Mouse (Mus musculus) MN1 (cell line): ENCODE results near the gene Arl3.

Source experiments
- DNase-seq: peaks from one replicate; pipeline ENCODE4 v3.0.0-alpha.2; 2016; ENCODE audit warnings: low spot score

Gene Arl3

DNA sequence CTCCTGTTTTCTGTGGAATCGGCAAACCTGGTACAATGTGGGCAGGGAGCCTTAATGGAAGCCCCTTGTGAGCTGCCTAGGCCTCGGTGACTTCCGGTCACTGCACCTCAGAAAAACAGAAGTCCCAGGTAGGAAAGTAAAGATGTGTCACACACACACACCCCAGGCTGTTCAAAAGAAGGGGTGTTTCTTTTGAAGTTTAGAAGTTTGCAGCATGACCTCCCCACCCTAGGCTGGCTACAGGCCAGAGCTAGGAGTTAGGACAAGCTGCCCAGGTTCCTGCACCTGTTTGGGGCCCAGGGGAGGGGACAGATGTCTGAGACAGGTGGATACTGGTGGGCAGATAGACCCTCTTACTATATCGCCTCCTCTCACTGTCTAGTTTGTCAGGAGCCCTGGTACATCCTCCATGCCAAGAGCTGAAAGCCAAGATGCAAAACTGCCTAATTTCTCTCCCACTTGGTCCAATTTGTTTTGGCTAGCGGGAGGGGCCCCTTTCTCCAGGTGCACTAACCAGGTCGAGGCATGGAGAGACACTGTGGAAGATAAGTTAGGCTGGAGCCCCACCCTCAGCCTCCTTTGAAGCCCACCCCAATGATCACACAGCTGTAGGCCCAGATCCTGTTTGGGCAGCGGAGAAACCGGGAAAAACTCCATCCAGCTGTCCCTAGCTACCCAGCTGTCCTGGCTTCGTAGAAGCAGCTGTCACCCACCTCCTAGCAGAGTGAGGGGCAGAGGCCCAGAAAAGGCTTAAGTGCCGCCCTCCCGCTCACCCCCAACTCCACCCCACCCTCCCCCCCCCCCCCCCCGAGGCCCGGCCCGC is 55.3 kb downstream of the Arl3 start:
- no peak for DNase-seq

DNA sequence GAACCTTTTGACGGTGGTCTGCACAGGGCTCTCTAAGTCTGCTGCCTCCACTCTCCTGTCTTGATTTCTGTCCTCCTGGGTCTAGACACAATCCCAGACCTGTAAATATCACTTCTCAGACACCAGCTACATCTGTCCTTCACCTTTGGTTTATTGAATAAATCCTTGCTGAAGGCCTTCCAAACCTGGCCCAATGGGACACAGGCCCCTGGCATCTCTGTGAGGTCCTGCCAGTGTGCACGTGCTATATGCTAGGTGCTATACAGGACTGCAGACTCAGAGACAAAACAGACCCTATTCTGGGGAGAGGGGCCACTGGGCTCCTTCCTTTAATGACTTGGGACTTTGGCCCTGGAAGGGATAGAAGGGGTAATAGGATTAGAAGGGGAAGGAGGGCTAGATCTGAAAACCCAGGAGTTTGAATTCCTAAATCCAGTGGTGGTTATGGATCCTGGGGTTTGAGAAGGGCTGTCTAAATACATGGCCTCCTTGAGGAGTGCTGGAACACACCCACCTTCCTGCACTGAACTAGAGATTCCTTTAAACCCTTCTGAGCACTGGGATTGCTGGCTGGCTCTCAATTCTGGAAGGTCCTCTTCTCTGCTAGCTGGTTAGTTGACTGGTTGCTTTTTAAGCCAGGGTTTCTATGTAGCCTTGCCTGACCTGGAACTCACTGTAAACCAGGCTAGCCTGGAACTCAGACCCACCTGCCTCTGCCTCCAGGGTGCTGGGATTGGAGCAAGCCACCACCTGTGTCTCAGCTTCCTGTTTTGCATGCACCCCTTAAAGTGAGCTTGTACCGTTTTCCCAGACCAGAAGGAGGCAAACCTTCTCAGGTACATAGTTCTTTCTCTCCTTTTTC is 56.1 kb downstream of the Arl3 start:
- DNase-seq, result no peak

DNA sequence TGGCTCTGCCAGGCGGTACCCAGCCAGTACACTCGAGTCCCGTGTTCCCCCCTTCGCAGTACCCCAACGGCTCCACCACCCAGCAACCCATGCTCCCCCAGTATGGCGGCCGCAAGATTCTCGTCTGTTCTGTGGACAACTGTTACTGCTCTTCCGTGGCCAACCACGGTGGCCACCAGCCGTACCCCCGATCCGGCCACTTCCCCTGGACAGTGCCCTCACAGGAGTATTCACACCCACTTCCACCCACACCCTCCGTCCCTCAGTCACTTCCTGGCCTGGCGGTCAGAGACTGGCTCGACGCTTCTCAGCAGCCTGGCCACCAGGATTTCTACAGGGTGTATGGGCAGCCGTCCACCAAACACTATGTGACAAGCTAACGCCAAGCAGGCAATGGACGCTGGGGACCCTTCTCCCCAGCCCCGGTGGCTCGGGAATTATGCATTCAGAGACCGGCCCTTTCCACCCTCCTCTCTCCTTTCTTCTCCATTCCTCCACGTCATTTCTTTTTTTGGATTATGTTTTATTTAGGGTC is 57.6 kb downstream of the Arl3 start:
- DNase-seq, result no peak

DNA sequence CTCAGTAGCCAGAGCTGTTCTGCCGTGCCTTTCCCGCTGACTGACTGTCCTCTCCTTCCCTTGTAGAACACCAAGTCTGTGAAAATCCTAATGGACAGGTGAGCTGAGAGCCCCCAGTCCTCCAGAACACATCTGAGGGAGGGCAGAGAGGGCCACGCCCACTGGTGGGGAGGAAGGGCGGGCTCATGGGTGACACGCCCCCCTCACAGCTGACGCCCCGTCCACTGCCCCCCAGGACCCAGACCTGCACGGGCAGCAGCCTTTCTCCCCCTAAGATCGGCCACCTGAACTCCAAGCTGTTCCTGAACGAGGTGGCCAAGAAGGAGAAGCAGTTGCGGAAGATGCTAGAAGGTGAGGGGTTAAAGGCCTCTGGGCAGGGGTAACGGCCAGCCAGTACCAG is 58.6 kb downstream of the Arl3 start:
- no peak for DNase-seq

DNA sequence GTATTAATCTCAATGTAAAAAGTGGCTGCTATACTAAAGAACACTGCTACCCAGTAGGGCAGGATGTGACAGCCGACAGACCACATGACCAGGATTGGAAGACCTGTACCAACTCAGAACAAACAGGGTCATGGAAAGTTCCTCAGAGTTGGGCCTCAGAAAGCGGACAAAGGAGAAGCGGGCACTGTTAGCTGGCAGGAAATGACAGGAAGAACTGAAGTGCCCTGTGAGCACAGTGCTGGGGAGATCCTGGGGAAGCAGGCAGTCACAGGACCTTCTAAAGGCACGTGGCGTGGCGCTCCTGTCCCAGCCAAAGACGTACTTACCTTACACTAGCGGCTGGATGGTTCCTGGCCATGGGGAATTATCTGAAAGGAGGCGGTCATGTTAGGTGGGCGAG is 61.7 kb downstream of the Arl3 start:
- no peak for DNase-seq

DNA sequence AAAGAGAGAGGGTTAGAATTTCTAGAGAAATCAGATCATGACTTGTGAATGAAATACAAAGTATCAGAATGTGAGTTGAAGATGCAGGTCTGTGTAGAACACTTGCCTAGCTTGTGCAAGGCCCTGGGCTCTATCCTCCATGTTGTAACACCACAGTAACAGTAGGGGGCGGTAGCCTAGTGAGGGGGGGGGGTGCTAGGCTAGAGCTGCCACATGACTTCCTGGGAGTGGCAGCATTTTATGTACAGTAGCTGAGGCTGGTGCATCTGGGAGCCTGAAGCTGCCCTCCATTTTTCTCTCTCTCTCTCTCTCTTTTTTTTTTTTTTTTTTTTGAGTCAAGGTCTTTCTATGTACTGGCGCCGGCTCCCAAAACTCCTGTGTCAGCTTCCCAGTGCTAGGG is 62.2 kb downstream of the Arl3 start:
- DNase-seq, result no peak

DNA sequence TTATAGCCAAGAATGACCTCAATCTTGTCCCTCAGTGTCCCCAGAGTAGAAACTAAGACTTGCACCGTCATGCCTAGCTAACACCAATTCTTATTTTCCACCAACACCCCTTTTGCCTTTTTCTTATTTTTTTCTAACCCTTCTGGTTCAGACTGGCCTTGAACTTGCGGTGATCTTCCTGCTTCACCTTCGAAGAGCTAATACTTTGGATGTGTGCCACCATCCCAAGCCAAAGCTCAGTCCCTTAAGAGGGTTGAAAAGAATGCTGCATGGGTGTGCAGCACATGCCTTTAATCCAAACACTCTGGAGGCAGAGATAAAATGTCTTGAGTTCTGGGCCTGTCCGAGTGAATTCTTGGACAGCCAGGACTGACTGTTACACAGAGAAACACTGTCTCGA is 62.6 kb downstream of the Arl3 start:
- DNase-seq, result no peak

DNA sequence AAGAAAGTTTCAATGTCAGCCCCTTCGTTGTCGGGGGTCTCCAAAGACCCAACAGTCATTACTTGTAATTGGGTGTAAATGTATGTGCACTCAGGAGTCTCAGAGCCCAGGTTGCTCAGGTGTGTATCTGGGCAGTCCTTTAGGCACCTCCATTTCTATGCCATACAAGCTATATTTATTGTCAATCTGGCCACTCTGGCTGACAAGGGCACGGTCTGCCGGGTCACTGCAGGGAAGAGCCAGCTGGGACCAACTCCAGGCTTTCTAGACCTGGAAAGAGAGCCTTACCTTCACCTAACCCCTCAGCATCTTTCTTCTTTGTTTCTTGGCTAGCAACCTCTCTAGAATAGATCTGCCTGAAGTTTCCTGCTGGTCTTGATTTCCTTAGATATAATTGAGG is 63.3 kb downstream of the Arl3 start:
- DNase-seq, result no peak

DNA sequence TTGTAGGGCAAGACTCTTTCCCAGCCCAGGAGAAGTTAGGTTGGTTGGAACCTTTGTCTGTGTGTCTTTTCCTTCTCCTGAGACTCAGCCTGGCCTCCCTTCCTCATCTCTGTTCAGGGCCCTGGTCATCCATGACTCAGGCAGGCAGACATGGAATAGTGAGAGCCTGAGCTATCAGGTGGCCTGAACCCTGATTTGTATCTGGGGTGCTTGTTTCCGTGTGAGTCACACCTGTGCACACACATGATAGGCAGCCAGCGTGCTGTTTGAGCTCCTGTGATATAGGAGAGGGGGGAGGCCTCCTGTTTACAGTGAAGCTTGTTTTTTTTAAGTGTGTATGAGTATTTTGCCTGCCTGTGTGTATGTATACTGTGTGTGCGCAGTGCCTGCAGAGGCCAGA is 63.8 kb downstream of the Arl3 start:
- no peak for DNase-seq

DNA sequence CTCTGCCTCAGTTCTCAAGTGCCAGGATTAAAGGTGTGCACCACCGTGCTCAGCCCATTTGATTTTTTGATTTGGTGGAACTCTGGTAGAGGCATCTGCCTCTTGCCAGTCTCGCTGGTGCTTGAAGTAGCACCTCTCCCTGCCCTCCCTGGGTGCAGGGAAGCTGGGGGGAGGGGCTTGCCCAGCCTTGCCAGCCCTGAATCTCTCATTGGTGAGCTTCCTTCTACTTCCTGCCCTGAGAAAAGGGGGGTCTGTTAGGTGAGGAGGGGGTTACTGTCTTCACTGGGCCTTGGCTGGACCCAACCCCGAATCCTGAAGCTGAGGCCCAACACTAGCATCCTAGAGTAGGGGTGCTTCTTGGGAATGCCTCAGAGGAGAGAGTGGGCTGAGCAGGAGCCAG is 64.3 kb downstream of the Arl3 start:
- DNase-seq, result no peak

DNA sequence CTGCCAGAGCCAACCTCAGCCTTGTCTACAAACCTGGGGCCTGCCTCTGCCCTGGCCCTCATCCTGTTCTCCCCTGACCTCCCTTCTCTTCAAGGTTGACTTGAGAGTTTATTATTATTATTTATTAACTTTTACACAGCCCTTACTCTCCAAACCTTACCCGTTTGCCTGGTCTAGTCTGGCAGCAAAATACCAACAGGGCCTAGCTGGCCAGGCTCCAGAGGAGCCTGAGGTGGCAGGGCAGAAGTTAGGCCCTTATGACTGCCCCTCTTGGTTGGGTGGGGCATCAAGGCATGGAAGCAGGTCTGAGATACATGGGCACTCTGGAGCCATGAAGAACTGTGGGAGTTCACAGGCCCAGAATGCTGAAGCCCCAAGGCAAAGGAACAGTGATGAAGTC is 65.2 kb downstream of the Arl3 start:
- DNase-seq, result no peak

DNA sequence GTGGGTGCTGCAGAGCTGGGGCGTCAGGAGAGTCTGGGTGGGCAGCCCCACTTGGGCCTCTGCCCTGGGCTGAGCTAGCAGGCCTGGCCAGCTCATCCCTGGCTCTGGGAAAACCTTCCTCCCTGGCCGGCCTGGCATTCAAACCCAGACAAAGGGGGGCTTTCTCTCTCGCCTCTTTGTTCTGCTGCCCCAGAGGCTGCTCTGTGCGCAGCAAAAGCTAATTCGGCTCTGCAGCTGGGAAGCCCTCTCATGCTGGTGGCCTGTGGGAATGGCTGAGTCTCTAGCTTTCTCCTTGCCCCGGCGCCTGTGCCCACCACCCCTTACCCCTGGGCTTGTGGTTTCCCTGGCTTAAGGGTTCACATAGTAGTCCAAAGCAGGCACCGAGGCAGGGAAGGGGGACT is 65.8 kb downstream of the Arl3 start:
- DNase-seq, result no peak

DNA sequence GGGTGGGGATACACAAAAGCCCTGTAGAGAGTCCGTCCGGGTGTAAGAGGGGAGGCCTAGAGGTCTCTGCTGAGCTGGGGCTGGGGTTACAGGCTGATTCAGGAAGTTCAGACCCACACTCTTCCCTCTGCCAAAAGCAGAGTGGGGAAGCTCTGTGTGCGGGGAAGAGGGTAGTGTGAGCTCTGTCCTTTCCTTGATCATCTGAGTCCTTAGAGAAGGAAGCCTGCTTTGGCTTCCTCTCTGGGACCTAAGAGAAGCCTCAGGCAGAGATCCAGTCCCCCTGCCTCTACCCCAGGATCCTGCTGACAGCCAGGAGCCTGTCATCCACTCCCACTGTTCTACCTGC is 66.7 kb downstream of the Arl3 start:
- DNase-seq, result no peak

DNA sequence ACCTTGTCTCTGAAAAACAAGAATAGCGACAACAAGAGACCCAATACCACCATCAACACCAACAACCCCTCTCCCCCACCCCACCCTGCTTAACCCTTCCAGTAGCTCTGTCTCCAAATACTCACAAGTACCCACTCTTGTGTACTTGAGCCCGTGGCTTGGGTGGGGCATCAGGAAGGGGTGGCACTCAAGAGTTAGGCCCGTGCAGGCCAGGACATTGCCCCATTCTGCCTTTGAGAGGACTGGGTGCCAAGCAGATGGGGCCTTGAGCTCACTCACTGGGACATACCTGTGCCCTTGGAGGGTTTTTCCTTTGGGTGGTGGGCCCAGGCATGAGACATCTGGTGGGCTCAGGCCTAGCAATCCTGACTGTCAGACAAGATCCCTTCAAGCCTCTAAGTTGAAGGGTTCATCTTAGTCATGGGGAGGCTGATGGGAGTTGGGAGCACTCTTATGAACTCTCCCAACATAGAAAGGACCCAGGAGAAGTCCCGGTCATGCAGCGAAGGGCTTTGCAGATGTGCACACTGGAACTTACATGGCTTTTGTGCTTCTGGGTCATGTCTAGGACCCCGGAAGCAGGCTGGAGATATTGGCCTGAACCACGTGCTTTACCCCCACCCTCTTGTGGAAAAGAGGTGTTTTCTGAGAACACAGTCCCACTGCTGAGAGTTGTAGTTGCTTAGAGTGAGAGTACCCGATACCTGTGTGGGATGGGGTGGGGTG is 67.2 kb downstream of the Arl3 start:
- no peak for DNase-seq

DNA sequence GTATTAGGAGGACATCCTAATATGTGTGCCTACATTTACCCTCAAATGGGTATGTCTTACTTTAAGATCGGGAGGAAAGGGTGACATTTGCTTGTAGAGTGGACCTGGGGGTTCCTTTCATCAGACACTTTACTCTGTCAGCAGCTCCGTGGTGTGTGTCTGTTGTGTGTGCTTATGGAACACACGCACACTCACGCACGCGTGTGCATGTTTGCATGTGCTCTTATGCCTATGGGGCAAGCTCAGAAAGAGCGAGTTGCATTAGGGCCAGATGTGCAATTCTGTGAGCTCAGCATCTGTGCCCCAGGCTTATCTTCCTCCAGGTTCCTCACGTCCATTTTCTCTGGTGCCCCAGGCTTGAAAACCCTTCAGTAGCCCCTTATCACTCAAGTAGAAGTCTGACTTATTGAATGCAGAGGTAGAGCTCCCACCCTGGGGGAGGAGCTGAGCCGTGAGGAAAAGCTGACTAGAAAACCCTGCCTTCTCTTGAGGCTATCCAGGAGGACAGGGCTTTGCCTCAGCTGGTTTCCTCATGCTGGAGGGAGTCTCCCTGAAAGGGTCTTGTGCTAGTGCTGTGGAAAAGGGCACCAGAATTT is 68.1 kb downstream of the Arl3 start:
- no peak for DNase-seq

DNA sequence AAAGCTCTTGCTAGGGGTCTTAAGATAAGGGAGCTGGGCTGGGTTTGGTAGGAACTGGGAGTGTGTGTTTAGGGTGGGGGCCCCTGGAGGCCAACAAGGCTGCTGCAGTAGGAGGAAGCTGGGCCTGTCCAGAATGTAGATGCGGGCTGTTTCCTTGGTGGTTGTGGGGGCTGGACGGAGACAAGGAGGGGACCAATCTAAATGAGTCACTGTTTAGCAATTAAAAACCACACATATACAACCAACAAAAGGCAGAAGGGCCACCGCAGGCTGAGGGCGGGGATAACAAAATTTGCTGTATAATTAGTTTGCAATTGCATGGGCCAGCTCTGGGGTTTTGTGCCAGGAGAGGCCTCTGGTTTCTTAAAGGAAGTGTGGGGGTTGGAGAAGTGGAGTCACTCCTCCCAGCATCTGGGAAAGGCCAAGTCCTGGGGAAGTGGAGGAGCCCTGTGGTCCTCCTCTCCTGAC is 68.9 kb downstream of the Arl3 start:
- peak; percentile 70 for DNase-seq

DNA sequence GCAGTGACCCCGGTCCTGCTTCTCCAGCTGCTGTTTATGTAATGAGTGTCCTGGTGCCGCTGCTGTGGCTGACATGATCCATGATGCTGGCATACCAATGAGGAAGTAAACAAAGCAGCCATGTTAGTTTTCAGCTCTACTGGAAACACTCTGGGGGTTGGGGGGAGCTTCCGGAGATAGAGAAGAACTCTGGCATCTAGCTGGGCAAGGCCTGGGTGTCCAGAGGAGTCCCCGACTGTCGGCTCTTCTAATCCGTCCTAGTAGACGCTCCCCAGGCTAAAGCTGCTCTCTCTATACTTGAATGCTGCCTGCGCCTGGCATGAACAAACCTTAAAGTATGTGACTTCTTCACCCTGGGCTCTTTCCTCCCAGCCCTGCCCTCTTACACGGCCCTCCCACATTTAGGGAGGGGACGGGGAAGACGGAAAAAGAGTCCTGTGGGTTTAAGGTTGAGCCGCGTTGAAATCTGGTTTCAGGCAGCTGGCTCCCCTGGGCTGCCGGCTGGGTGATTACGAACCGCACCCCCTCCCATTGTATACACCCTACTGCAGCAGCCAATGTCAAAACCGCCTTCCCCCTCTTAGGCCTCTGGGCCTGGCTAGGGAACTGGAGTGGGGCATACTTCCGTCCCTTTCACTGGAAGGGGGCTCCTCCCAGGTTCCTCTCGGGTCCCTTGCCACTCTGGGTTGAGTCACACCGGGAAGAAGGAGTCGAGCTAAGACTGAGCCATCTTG is 69.5 kb downstream of the Arl3 start:
- peak; percentile 73 for DNase-seq

DNA sequence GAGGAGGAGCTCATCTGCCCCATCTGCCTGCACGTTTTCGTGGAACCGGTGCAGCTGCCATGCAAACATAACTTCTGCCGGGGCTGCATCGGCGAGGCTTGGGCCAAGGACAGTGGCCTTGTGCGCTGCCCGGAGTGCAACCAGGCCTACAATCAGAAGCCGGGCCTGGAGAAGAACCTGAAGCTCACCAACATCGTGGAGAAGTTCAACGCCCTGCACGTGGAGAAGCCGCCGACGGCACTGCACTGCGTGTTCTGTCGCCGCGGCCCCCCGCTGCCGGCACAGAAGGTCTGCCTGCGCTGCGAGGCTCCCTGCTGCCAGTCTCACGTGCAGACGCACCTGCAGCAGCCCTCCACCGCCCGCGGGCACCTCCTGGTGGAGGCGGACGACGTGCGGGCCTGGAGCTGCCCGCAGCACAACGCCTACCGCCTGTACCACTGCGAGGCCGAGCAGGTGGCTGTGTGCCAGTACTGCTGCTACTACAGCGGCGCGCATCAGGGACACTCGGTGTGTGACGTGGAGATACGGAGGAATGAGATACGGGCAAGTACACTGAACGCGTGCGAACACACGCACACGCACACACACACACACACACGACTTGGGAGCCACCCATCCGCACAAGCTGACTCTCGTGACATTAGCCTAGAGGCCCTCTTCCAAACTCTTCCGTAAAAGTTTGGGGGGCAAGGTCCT is 70.4 kb downstream of the Arl3 start:
- peak; percentile 84 for DNase-seq

DNA sequence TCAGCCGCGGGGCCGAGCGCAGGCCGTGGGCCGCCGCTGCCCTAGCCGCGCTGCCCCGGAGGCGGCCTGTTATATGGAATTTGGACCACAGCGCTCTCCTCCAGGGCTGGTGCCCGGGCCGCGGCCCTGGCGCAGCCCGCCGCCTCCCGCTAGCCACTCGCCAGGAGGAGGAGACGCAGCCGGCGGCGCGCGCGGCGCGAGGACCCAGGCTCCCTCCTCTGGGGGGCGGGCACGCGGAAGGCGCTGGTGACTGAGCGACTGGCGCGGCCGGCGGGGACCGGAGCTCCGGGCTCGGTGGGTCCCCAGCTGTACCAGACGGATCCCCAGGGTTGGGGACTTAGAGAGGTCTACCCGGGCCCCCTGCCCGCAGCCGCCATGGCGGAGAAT is 70.9 kb downstream of the Arl3 start:
- DNase-seq, result peak; percentile 60

DNA sequence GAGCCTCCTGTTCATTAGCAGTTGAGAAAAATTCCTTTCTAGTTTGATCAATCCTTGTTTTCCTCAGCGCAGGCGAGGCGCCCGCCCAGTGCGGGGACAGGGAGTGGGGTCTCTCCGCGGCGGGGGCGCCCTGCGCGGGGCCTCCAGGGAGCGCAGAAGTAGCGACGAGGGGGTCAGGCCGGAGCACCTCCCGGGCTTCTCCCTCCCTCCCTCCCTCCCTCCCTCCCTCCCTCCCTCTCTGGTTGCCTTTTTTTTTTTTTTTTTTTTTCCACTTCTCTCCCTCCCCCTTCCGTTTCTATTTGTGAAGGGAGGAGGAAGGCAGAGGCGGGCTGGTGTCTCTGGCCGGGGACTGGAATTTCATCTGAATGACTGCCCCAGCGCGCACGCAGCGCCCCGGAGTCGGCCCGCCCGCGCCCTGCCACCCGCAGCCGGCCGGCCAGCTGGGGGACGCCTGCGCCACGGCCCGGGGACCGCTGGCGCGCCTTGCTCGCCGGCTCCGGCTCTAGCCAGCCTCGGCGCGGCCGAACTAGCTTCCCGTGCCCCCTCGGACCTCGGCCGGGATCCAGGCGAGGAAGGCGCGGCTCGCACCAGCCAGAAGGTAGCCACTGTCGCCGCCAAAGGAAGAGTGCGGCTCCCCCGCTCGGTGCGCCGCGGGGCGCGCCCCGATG is 71.5 kb downstream of the Arl3 start, which contains the start of gene Trim8:
TSS of gene Trim8 (plus strand) at position 302 of the 668 bp plus-strand sequence.
- peak; percentile 78 for DNase-seq
